Mouse (Mus musculus): ENCODE data around the gene Sorl1.
A peak's percentile ranks its signal among the peaks of the same experiment; 100 is the strongest.

Sorl1 gene

GRCm38 (mm10) chr9:42123713-42124576 is at the start of gene Sorl1:
Gene Sorl1 (minus strand): TSS chr9:42124297.
- DNase-seq (ENCODE audit: low spot score in 2 of 2), result peak; percentile 57 to 63

GRCm38 (mm10) chr9:42173781-42174180 is 49.7 kb upstream of the Sorl1 start:
- no peak for DNase-seq (ENCODE audit: low spot score in 2 of 2)

GRCm38 (mm10) chr9:42169491-42169890 is 45.4 kb upstream of the Sorl1 start:
- DNase-seq (ENCODE audit: low spot score in 2 of 2), result no peak

- DNase-seq (ENCODE audit: low spot score in 2 of 2), result no peak
These were observed 44.9 kb upstream of the Sorl1 start for GRCm38 (mm10) chr9:42169025-42169424.

GRCm38 (mm10) chr9:42164930-42165329 is 40.8 kb upstream of the Sorl1 start:
- no peak for DNase-seq (ENCODE audit: low spot score in 2 of 2)

DNA sequence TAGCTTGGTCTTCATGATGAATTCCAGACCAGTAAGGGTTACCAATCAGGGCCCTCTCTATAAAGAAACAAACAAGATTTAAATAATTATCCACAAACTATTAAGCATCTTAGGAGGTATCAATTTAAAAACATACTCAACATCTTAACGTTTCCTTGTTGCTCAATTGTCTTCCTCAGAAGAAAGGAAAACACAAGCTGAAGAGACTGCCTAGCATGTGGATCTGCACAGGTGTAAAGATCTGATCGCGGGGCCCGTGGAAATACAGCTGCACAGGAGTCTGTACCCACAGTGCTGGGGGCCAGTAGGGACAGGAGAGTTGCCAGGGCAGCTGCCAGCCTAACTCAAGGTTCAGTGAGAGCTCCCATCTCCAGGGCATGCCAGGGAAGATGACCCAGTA is 38.9 kb upstream of the Sorl1 start:
- DNase-seq (ENCODE audit: low spot score in 2 of 2), result no peak

- no peak for DNase-seq (ENCODE audit: low spot score in 2 of 2)
These were observed 35.3 kb upstream of the Sorl1 start for GRCm38 (mm10) chr9:42159376-42159775.

GRCm38 (mm10) chr9:42158652-42159051 is 34.6 kb upstream of the Sorl1 start:
- DNase-seq (ENCODE audit: low spot score in 2 of 2), result no peak

- no peak for DNase-seq (ENCODE audit: low spot score in 2 of 2)
These were observed 33.9 kb upstream of the Sorl1 start for GRCm38 (mm10) chr9:42157981-42158380.

DNA sequence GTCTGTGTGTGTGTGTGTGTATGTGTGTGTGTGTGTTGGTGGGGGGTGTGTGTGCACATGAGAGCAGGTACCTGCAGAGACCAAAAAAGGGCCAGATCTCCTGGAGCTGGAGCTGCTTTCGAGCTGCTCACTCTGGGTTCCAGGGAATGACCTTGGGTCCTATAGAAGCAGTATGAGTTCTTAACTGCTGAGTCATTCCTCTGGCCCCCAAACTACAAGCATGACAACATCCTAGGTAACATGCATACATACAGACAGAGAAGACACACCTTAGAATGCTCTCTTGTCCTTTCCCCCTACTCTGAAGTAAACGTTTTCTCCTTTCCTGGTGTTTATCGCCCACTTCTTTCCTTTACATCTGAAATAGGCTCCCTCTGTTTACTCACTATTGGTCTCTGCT is 32.5 kb upstream of the Sorl1 start:
- DNase-seq (ENCODE audit: low spot score in 2 of 2), result no peak

DNA sequence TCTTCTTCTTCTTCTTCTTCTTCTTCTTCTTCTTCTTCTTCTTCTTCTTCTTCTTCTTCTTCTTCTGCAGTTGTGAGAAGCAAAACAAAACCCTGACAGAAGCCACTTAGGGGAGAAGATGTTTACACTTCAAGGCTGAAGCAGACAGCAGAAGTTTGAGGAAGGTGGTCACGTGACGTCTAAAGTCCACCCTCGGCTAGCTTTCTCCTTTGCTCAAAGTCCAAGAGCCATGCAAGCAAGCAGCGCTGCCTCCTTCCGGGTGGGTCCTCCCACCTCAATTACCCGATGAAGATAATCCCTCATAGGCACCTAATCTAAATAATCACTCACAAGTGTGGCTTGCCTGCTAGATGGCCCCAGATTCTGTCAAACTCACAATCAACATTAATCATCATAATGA is 30.6 kb upstream of the Sorl1 start:
- no peak for DNase-seq (ENCODE audit: low spot score in 2 of 2)

DNA sequence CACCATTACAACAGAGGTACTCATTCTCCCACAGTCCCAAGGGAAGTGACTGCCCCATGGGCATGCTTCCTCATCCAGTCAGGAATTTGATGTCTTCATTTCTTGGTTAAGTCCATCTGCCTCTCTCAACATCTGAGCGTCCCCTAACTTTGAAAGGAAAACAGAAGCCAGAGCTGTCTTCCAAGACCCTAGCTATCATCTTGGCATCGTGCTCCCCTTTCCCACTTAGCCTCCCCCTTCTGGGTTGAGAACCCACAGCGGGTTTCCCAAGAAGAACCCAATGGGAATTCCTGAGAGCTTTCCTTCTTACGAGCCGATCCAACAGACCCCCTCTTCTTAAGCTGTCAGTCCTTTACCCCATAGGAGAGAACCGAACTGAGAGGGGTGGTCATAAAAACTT is 24.7 kb upstream of the Sorl1 start:
- DNase-seq (ENCODE audit: low spot score in 2 of 2), result no peak

- no peak for DNase-seq (ENCODE audit: low spot score in 2 of 2)
These were observed 23.9 kb upstream of the Sorl1 start for GRCm38 (mm10) chr9:42148036-42148435.

DNA sequence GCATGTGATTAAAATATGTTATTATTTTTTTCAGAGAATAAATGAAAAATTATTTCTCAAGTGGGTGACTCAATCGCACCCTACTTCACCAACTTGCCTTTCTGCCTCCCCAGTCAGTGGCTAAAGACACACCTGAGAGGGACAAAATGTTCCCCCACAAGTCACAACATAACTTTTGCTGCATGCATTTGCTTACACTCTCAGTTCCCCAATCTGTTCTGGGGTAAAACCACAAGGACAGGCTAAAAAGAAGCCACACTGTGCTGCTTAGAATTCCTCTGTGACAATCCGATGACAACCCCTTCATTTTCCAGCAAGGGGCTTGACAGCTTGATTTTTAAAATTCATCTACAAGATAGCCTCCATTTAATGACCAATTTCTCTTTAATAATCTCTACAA is 22.4 kb upstream of the Sorl1 start:
- DNase-seq (ENCODE audit: low spot score in 2 of 2), result no peak

GRCm38 (mm10) chr9:42141549-42142210 is 17.6 kb upstream of the Sorl1 start:
- DNase-seq (ENCODE audit: low spot score in 2 of 2), result no peak

GRCm38 (mm10) chr9:42138248-42138858 is 14.3 kb upstream of the Sorl1 start:
- no peak for DNase-seq (ENCODE audit: low spot score in 2 of 2)

DNA sequence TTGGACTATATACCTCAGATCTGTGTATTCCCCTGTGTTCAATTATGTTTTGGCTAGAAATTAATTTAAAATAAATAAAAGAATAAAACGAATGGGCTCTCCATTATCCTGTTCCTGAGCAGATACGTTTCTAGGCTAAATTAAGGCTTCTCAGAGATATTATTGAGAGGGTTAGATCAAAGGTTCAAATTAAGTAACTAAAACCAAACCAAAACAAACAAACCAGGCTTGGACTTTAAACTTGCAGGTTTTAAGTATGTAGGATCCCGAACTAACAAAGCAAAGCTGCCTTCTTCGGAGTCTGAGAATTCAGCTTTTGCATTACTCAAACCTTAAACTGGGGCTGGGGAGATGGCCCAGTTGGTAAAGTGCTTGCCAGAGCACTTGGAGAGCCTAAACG is 13.5 kb upstream of the Sorl1 start:
- no peak for DNase-seq (ENCODE audit: low spot score in 2 of 2)

DNA sequence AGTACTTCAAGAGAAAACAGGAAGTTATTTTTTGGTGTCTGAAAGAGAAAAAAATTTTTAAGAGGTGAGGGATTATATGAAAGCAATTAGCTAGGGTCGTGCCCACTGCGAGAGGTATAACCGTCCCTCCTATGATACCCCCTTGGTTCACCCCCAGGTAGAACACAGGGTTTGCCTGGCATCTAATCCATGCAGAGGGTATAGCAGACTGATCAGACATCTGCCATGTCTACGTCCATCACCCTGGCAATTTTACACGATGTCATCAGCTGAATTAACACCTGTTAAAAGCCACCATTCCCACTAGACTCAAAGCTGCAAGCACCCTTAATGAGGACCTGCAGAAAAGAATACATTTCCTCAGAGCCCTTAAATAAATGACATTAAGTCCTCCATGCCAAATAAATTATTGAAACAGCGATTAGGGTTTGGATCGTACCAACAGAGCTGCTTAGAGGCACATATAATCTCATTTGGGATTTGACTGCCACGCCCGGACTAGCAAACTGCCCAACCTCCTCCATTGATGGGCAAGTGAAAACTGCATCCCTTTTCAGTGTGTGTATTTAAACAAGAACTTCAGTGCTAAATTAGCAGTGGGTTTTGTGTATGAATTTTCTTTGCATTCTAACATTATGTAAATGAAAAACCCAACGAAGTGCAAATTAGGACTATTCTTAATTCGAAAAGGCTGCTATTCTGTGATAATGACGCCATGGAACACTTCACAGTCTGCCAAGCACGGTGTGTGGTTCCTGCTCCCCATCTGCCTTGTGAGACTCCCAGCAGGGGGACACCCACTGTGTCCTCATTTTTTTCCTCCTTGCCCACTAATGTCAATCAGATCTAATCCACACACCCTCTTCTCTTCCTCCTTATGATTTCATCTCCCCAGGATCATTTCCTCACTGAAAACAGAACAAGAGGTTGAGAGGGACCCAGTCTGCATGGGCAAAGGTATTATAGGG is 7.0 kb upstream of the Sorl1 start:
- DNase-seq (ENCODE audit: low spot score in 2 of 2), result no peak

DNA sequence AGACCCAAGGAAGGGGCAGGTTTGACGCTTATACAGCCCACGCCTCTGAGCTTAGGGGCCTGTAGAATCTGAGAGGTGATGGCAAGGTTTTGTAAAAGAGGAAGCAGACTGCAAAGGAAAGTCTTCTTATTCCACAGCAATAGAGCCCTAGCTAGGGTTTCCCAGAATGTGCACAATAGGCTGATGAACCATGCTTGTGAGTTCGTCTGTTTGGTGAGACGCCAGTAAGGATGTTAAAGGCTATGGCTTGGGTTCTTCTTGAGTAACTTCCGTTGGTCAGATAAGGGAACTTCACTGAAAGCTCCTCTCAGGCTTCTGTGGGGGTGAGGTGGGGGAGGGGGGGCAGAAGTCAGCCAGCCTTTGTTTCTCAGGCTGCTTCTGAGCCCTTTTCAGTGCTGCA is 3.9 kb upstream of the Sorl1 start:
- DNase-seq (ENCODE audit: low spot score in 2 of 2), result no peak

GRCm38 (mm10) chr9:42125262-42125982 is 1.3 kb upstream of the Sorl1 start:
- DNase-seq (ENCODE audit: low spot score in 2 of 2), result no peak

DNA sequence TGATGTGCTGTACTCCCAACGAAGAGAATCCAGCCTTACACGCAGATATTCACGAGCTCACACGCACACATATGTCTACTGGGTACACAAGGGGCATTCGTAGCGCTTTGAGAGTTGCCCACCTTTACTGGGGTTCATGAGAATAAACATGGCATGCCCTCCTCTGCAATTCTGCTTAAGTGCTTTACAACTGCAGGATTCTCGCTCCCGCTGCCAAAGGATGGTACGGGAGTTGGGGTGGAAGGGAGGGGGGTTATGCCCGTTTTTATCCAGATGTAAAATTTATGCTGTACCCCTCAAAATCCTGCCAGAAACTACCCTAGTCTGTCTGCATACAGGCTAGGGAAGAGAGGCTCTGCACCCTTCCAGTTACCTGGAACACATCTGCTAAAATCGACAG is 893 bp downstream of the Sorl1 start:
- DNase-seq (ENCODE audit: low spot score in 2 of 2), result no peak

All from frontal cortex, postnatal 25 days (tissue).